Mouse (Mus musculus): Measurements from ENCODE around the gene Ndn.

GRCm38 (mm10) chr7:62351266-62351665 is 4.9 kb downstream of the Ndn start:
- no peak for TF ChIP-seq CTCF (IDR thresholded peaks at IDR 0.05; ENCODE audit: low read depth)
- TF ChIP-seq EP300 (IDR thresholded peaks at IDR 0.05; ENCODE audit: low read depth): no peak
